Mouse (Mus musculus): ENCODE results near the gene AI661453. TPM values are rescaled to one million over a fixed set of nuclear protein-coding genes. Genes with fewer than 3 reads are reported as not detected.

The AI661453 gene
- total RNA-seq, 4 experiments from 2014 or later: 0.50 to 2.1 (median 1.2) TPM

GRCm38 (mm10) chr17:47440359-47440890 is 4.0 kb downstream of the AI661453 start:
- DNase-seq (ENCODE audit: low spot score): no peak

- DNase-seq (ENCODE audit: low spot score): no peak
These were observed 5.1 kb downstream of the AI661453 start for GRCm38 (mm10) chr17:47441296-47442051.

- DNase-seq (ENCODE audit: low spot score): no peak
These were observed 5.9 kb downstream of the AI661453 start for GRCm38 (mm10) chr17:47442271-47442670.

GRCm38 (mm10) chr17:47444113-47444512 is 7.7 kb downstream of the AI661453 start:
- DNase-seq (ENCODE audit: low spot score): no peak

GRCm38 (mm10) chr17:47445518-47445917 is 9.1 kb downstream of the AI661453 start:
- DNase-seq (ENCODE audit: low spot score): no peak

- no peak for DNase-seq (ENCODE audit: low spot score)
These were observed 9.6 kb downstream of the AI661453 start for GRCm38 (mm10) chr17:47446025-47446424.

GRCm38 (mm10) chr17:47446561-47446960 is 10.1 kb downstream of the AI661453 start:
- no peak for DNase-seq (ENCODE audit: low spot score)

- DNase-seq (ENCODE audit: low spot score): no peak
These were observed 12.3 kb downstream of the AI661453 start for GRCm38 (mm10) chr17:47448523-47449372.

- DNase-seq (ENCODE audit: low spot score): no peak
These were observed 13.0 kb downstream of the AI661453 start for GRCm38 (mm10) chr17:47449432-47449831.

- no peak for DNase-seq (ENCODE audit: low spot score)
These were observed 13.8 kb downstream of the AI661453 start for GRCm38 (mm10) chr17:47450239-47450638.

- DNase-seq (ENCODE audit: low spot score): no peak
These were observed 14.6 kb downstream of the AI661453 start for GRCm38 (mm10) chr17:47450880-47451565.

- no peak for DNase-seq (ENCODE audit: low spot score)
These were observed 16.5 kb downstream of the AI661453 start for GRCm38 (mm10) chr17:47452886-47453285.

- no peak for DNase-seq (ENCODE audit: low spot score)
These were observed 18.3 kb downstream of the AI661453 start for GRCm38 (mm10) chr17:47454675-47455074.

- no peak for DNase-seq (ENCODE audit: low spot score)
These were observed 21.9 kb downstream of the AI661453 start for GRCm38 (mm10) chr17:47458310-47458709.

- DNase-seq (ENCODE audit: low spot score): no peak
These were observed 22.5 kb downstream of the AI661453 start for GRCm38 (mm10) chr17:47458936-47459335.

- no peak for DNase-seq (ENCODE audit: low spot score)
These were observed 23.0 kb downstream of the AI661453 start for GRCm38 (mm10) chr17:47459341-47459919.

GRCm38 (mm10) chr17:47461688-47462087 is 25.3 kb downstream of the AI661453 start:
- no peak for DNase-seq (ENCODE audit: low spot score)

GRCm38 (mm10) chr17:47462209-47462608 is 25.8 kb downstream of the AI661453 start:
- no peak for DNase-seq (ENCODE audit: low spot score)

GRCm38 (mm10) chr17:47462728-47463388 is 26.4 kb downstream of the AI661453 start:
- no peak for DNase-seq (ENCODE audit: low spot score)

GRCm38 (mm10) chr17:47464248-47464965 is 28.0 kb downstream of the AI661453 start:
- no peak for DNase-seq (ENCODE audit: low spot score)

All from heart, adult 8-10 months (tissue).